Mouse (Mus musculus) intestine, embryonic 16.5 days (tissue): ENCODE results near the gene Rnf207. TPM values are rescaled to one million over a fixed set of nuclear protein-coding genes. Genes with fewer than 3 reads are reported as not detected.
A peak's percentile ranks its signal among the peaks of the same experiment; 100 is the strongest.

Experiments
- ATAC-seq: fragments of 200-750 bp; cut with Nextera tagmentation; 2 replicates; pipeline ENCODE4 v1.8.0; 2017; ENCODE audit warnings: moderate TSS enrichment, moderate library complexity
- H3K27ac ChIP-seq: fragments of 300-500 bp; sonication (generic); 2 replicates; pipeline ENCODE4 v1.5.1; 2014; ENCODE audit warnings: mild to moderate bottlenecking, low read length
- H3K27me3 ChIP-seq: fragments of 300-500 bp; sonication (generic); replicated peaks from 2 replicates; pipeline ENCODE4 v1.6.1; 2014; ENCODE audit warnings: low read length, control low read depth, mixed read lengths; ENCODE audit not compliant: control insufficient read depth, insufficient read depth
- H3K36me3 ChIP-seq: fragments of 300-500 bp; sonication (generic); 2 replicates; pipeline ENCODE4 v1.6.1; 2014; ENCODE audit warnings: low read length, control low read depth; ENCODE audit not compliant: control insufficient read depth, insufficient read depth
- H3K4me1 ChIP-seq: fragments of 300-500 bp; sonication (generic); 2 replicates; pipeline ENCODE4 v1.6.1; 2014; ENCODE audit warnings: low read length, control low read depth, mixed read lengths; ENCODE audit not compliant: control insufficient read depth, insufficient read depth
- H3K4me2 ChIP-seq: fragments of 300-500 bp; sonication (generic); 2 replicates; pipeline ENCODE4 v1.6.1; 2014; ENCODE audit warnings: low read depth, low read length, control low read depth
- H3K4me3 ChIP-seq: fragments of 300-500 bp; sonication (generic); 2 replicates; pipeline ENCODE4 v1.5.1; 2014; ENCODE audit warnings: mild to moderate bottlenecking, low read length
- H3K9ac ChIP-seq: fragments of 300-500 bp; sonication (generic); 2 replicates; pipeline ENCODE4 v1.6.1; 2014; ENCODE audit warnings: low read depth, low read length
- H3K9me3 ChIP-seq: fragments of 300-500 bp; sonication (generic); 2 replicates; pipeline ENCODE4 v1.6.1; 2016; ENCODE audit warnings: low read length, control low read depth; ENCODE audit not compliant: control insufficient read depth
- WGBS: fragments of 180-500 bp; shearing (Covaris S2); extraction: QIAGEN DNeasy Blood & Tissue Kit; methylation state at CpG from one replicate; pipeline ENCODE4 v1.1.7; 2014; 5-methylcytosine and 5-hydroxymethylcytosine counted together
- polyA plus RNA-seq: library from polyadenylated mRNA; unstranded; fragments of >200 nt; fragmentation: Nextera tagmentation; extraction: Ambion mirVana; gene quantifications from 2 replicates; pipeline ENCODE4 v1.2.1, GENCODE M21; 2015

The Rnf207 gene
- polyA plus RNA-seq, 1 experiment from 2014 or later = 1.8 TPM

- Histone ChIP-seq H3K4me3 (no peak overlapping the region), H3K27me3 (peaks cover 40% of the 10 kb centered on the region), H3K4me2 (no peak overlapping the region), H3K4me1 (peaks cover 14% of the 10 kb centered on the region), H3K36me3 (peaks cover 15% of the 10 kb centered on the region), H3K9ac (no peak overlapping the region), H3K9me3 (no peaks in the 10 kb centered on the region), H3K27ac (no peak overlapping the region)
- no peak for ATAC-seq
- 34% methylated on average over 6 of the region's 6 CpGs for WGBS
Measured at GRCm38 (mm10) chr4:152337772-152338171, 19.0 kb upstream of the Rnf207 start.

- H3K36me3 ChIP-seq = peaks cover 37% of the 10 kb centered on the region
- H3K9me3 ChIP-seq = no peaks in the 10 kb centered on the region
- 95% methylated on average over 12 of the region's 12 CpGs for WGBS
- H3K27me3 ChIP-seq = peaks cover 15% of the 10 kb centered on the region
- no peak overlapping the region for H3K9ac ChIP-seq
- no peak overlapping the region for H3K4me3 ChIP-seq
- no peak for ATAC-seq
- peaks cover 3% of the 10 kb centered on the region; the same call in 1 of the 2 replicates for H3K4me1 ChIP-seq
- no peak overlapping the region for H3K4me2 ChIP-seq
- H3K27ac ChIP-seq = no peak overlapping the region
Measured at GRCm38 (mm10) chr4:152333587-152333986, 14.8 kb upstream of the Rnf207 start.

- peak; percentile 62 for ATAC-seq
- no peak overlapping the region for H3K4me3 ChIP-seq
- H3K36me3 ChIP-seq = peaks cover 37% of the 10 kb centered on the region
- H3K4me1 ChIP-seq = 0 out of 2 replicates have a peak, but pooled peaks cover under 1% of the 10 kb centered on the region
- peaks cover 10% of the 10 kb centered on the region for H3K27me3 ChIP-seq
- WGBS = 30% methylated on average over 2 of the region's 2 CpGs
- no peak overlapping the region for H3K27ac ChIP-seq
- no peak overlapping the region for H3K9ac ChIP-seq
- no peaks in the 10 kb centered on the region for H3K9me3 ChIP-seq
- no peak overlapping the region for H3K4me2 ChIP-seq
Measured at GRCm38 (mm10) chr4:152332952-152333351, 14.2 kb upstream of the Rnf207 start.

- Histone ChIP-seq H3K27me3 (no peaks in the 10 kb centered on the region), H3K4me2 (no peak overlapping the region), H3K4me3 (no peak overlapping the region), H3K4me1 (peaks cover 16% of the 10 kb centered on the region), H3K36me3 (peaks cover 28% of the 10 kb centered on the region), H3K27ac (no peak overlapping the region), H3K9me3 (no peaks in the 10 kb centered on the region), H3K9ac (no peak overlapping the region)
- ATAC-seq = no peak
- 84% methylated on average over 6 of the region's 6 CpGs for WGBS
Measured at GRCm38 (mm10) chr4:152328691-152329090, 9.9 kb upstream of the Rnf207 start.

- Histone ChIP-seq H3K36me3 (peaks cover 22% of the 10 kb centered on the region), H3K27ac (no peak overlapping the region), H3K4me3 (peak overlapping the region; percentile 99), H3K9me3 (no peaks in the 10 kb centered on the region), H3K9ac (peak overlapping the region; percentile 99), H3K4me1 (peaks cover 16% of the 10 kb centered on the region), H3K27me3 (no peaks in the 10 kb centered on the region), H3K4me2 (peak overlapping the region; percentile 73)
- no peak for ATAC-seq
- under 1% methylated on average over 11 of the region's 11 CpGs for WGBS
Measured at GRCm38 (mm10) chr4:152326543-152326942, 7.8 kb upstream of the Rnf207 start.

GRCm38 (mm10) chr4:152325574-152326411 lies 7.0 kb upstream of the Rnf207 start, which contains the start of gene Rpl22:
Rpl22 (plus strand) TSS chr4:152325742.
- H3K27me3 ChIP-seq = no peaks in the 10 kb centered on the region
- H3K9ac ChIP-seq = peak within 1 kb of the TSS; percentile 99
- H3K9me3 ChIP-seq = no peaks in the 10 kb centered on the region
- H3K4me3 ChIP-seq = peak within 1 kb of the TSS; percentile 99
- under 1% methylated on average over 70 of the region's 70 CpGs for WGBS
- peak within 1 kb of the TSS; percentile 59; the same call in 1 of the 2 replicates for H3K27ac ChIP-seq
- H3K4me2 ChIP-seq = peak within 1 kb of the TSS; percentile 73
- peaks cover 16% of the 10 kb centered on the region for H3K4me1 ChIP-seq
- H3K36me3 ChIP-seq = peaks cover 18% of the 10 kb centered on the region
- peak; percentile 97 for ATAC-seq

- Histone ChIP-seq H3K4me1 (peaks cover 16% of the 10 kb centered on the region), H3K36me3 (peaks cover 11% of the 10 kb centered on the region), H3K4me3 (peak overlapping the region; percentile 99), H3K4me2 (peak overlapping the region; percentile 45), H3K27me3 (no peaks in the 10 kb centered on the region), H3K9ac (peak overlapping the region; percentile 59), H3K9me3 (no peaks in the 10 kb centered on the region), H3K27ac (no peak overlapping the region)
- WGBS = 52% methylated on average over 16 of the region's 16 CpGs
- peak; percentile 58 for ATAC-seq
Measured at GRCm38 (mm10) chr4:152324641-152325562, 6.1 kb upstream of the Rnf207 start.

GRCm38 (mm10) chr4:152321464-152321863 lies 2.7 kb upstream of the Rnf207 start:
- Histone ChIP-seq H3K9ac (no peak overlapping the region), H3K36me3 (no peaks in the 10 kb centered on the region), H3K4me1 (peaks cover 7% of the 10 kb centered on the region), H3K4me2 (no peak overlapping the region), H3K27me3 (peaks cover 12% of the 10 kb centered on the region; the same call in 1 of the 2 replicates), H3K4me3 (no peak overlapping the region), H3K27ac (no peak overlapping the region), H3K9me3 (no peaks in the 10 kb centered on the region)
- no peak for ATAC-seq
- WGBS = 48% methylated on average over 5 of the region's 5 CpGs

GRCm38 (mm10) chr4:152317631-152318033 lies 1.2 kb downstream of the Rnf207 start:
- Histone ChIP-seq H3K36me3 (no peaks in the 10 kb centered on the region), H3K27me3 (peaks cover 47% of the 10 kb centered on the region), H3K9me3 (no peaks in the 10 kb centered on the region), H3K27ac (no peak overlapping the region), H3K4me3 (no peak overlapping the region), H3K4me1 (peaks cover 22% of the 10 kb centered on the region), H3K9ac (no peak overlapping the region), H3K4me2 (0 out of 2 replicates have a peak overlapping the region, but pooled peaks have one; percentile 16)
- no peak for ATAC-seq
- WGBS = 64% methylated on average over 6 of the region's 6 CpGs
